Mouse (Mus musculus) forebrain, embryonic 13.5 days (tissue): ENCODE measurements around the gene Pmvk. TPM values are rescaled to one million over a fixed set of nuclear protein-coding genes. Genes with fewer than 3 reads are reported as not detected.
"Not testable (repeated sequence)": the region's sequence is repeated elsewhere in the genome, so short reads cannot be mapped to it uniquely, and the experiment has no call there.

ENCODE experiments used
- ATAC-seq: fragments of 200-750 bp; cut with Nextera tagmentation; 2 replicates; pipeline ENCODE4 v1.8.0; 2017
- H3K27ac ChIP-seq: fragments of 300-500 bp; sonication (generic); 2 replicates; pipeline ENCODE4 v1.5.1; 2015; ENCODE audit warnings: inconsistent platforms, mild to moderate bottlenecking, moderate library complexity
- H3K27me3 ChIP-seq: fragments of 300-500 bp; sonication (generic); 2 replicates; pipeline ENCODE4 v1.6.1; 2015; ENCODE audit warnings: mild to moderate bottlenecking, inconsistent platforms
- H3K36me3 ChIP-seq: fragments of 300-500 bp; sonication (generic); 2 replicates; pipeline ENCODE4 v1.6.1; 2015; ENCODE audit warnings: mild to moderate bottlenecking, inconsistent platforms; ENCODE audit not compliant: poor library complexity, severe bottlenecking
- H3K4me1 ChIP-seq: fragments of 300-500 bp; sonication (generic); 2 replicates; pipeline ENCODE4 v1.6.1; 2015; ENCODE audit warnings: inconsistent platforms
- H3K4me2 ChIP-seq: fragments of 300-500 bp; sonication (generic); 2 replicates; pipeline ENCODE4 v1.6.1; 2015; ENCODE audit warnings: inconsistent platforms, mild to moderate bottlenecking, moderate library complexity
- H3K4me3 ChIP-seq: fragments of 300-500 bp; sonication (generic); 2 replicates; pipeline ENCODE4 v1.5.1; 2015; ENCODE audit warnings: mild to moderate bottlenecking, inconsistent platforms
- H3K9ac ChIP-seq: fragments of 300-500 bp; sonication (generic); 2 replicates; pipeline ENCODE4 v1.6.1; 2015; ENCODE audit warnings: mild to moderate bottlenecking, inconsistent platforms
- H3K9me3 ChIP-seq: fragments of 300-500 bp; sonication (generic); replicated peaks from 2 replicates; pipeline ENCODE4 v1.6.1; 2016; ENCODE audit warnings: inconsistent platforms
- WGBS: fragments of 180-500 bp; shearing (Covaris S2); methylation state at CpG from one replicate; pipeline ENCODE4 v1.1.7; 2015; 5-methylcytosine and 5-hydroxymethylcytosine counted together
- polyA plus RNA-seq: library from polyadenylated mRNA; unstranded; fragments of >200 nt; fragmentation: Nextera tagmentation; extraction: Ambion mirVana; gene quantifications from 2 replicates; pipeline ENCODE4 v1.2.1, GENCODE M21; 2015

Pmvk gene
- polyA plus RNA-seq, 1 experiment from 2014 or later, result 73.3 TPM

DNA sequence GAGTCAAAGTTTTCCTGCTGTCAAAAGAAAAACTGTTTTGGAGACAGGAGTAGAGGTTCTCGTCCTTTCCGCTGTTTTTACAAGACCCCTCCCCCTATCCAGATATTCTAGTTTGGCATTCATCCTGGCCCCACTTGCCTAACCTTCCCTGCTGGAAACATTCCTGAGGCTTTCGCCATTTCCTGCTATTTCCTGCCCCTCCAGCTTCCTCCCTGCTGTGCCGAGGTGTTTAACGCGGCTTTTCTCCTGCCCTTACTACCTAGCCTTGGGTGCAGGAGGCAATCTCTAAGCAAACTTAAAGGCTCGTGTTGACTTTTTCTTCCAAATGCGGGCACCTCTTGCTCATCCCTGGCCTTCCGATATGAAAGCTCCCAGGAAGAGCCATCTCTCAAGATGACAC lies 34.8 kb upstream of the Pmvk start:
- WGBS, result 8% methylated on average over 9 of the region's 9 CpGs
- Histone ChIP-seq H3K4me2 (peak overlapping the region; percentile 91), H3K27me3 (no peaks in the 10 kb centered on the region), H3K4me3 (peak overlapping the region; percentile 62), H3K9me3 (no peaks in the 10 kb centered on the region), H3K36me3 (peaks cover 18% of the 10 kb centered on the region), H3K4me1 (peaks cover 49% of the 10 kb centered on the region), H3K9ac (peak overlapping the region; percentile 73), H3K27ac (peak overlapping the region; percentile 88)
- no peak for ATAC-seq

DNA sequence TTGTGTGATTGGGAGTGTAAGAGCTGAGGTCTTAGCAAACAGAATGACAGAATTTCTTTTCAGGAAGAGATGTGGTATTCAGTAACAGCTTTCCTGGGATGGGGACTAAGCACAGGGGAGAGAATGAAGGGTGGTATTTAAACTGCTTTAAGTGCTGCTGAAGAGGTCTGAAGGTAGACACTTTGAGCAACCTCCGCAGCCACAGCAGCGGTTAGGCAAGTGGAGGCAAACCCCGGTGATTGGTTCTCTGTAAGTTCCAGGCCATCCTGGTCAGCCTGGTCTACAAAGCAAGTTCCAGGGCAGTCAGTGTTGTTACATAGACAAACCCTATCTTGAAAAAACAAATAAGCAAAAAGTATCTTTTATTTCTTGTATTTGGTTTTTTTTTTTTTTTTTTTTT lies 34.4 kb upstream of the Pmvk start:
- Histone ChIP-seq H3K9me3 (no peaks in the 10 kb centered on the region), H3K9ac (peak overlapping the region; percentile 73), H3K4me2 (peak overlapping the region; percentile 91), H3K36me3 (peaks cover 14% of the 10 kb centered on the region), H3K27me3 (no peaks in the 10 kb centered on the region), H3K4me3 (peak overlapping the region; percentile 62), H3K27ac (peak overlapping the region; percentile 88; the same call in 1 of the 2 replicates), H3K4me1 (peaks cover 49% of the 10 kb centered on the region)
- 27% methylated on average over 3 of the region's 3 CpGs for WGBS
- ATAC-seq, result no peak

DNA sequence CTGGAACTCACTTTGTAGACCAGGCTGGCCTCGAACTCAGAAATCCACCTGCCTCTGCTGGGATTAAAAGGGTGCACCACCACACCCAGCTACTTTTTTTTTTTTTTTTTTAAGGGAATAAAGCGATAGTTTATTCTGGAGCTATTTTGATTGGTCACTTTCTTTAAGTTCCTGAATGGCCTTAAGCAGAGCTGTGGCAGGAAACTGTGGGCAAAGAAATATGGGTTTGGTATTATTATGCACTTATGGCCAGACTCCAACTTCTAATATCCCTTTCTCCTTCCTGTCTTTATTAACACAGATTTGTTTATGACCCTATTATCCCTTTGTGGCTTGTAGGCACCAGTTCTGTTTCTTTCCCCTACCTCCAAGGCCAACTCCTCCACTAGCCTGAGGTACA lies 33.9 kb upstream of the Pmvk start:
- H3K36me3 ChIP-seq, result peaks cover 9% of the 10 kb centered on the region
- H3K9ac ChIP-seq, result no peak overlapping the region
- no peaks in the 10 kb centered on the region for H3K27me3 ChIP-seq
- WGBS, result 65% methylated on average over 2 of the region's 2 CpGs
- peaks cover 49% of the 10 kb centered on the region for H3K4me1 ChIP-seq
- ATAC-seq, result no peak
- H3K27ac ChIP-seq, result no peak overlapping the region
- no peaks in the 10 kb centered on the region for H3K9me3 ChIP-seq
- H3K4me3 ChIP-seq, result no peak overlapping the region
- H3K4me2 ChIP-seq, result 0 out of 2 replicates have a peak overlapping the region, but pooled peaks have one; percentile 91

DNA sequence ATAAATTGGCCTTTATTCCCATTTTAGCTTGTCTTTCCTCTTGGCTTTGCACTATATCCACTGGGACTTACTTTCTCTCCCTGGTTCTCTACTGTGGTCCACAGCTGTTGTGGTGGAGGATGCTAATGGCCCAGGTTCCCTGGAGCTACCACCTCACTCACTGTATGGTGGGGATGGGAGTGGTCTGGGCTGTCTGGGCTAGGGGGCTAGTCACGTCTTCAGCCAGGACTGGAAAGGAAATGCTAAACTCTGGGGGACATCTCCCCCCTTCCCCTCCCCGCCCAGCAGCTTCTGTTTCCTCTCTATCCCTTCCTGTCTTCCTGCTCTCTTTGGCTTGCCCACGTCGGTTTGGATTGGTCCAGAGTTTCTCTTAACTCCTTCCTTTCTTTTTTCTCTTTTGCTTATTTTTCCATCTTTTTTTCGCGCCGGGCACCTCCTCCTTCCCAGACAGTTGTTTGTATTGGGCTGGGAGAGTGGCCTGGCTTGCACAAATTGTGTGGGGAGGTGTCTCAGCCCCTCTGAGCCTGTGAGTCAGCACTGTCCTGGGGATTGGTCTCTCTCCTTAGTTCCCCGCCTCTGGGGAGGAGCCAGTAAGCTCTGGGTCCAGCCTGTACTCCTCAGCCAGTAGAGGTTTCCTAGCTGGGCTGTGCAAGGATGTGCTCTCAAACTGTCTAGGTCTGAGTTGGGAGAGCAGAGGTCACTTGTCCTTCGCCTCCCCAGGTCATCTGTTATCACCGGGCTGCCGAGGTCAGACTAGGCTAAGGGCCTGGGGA lies 33.2 kb upstream of the Pmvk start:
- no peaks in the 10 kb centered on the region for H3K9me3 ChIP-seq
- 5% methylated on average over 11 of the region's 11 CpGs for WGBS
- ATAC-seq, result peak; percentile 36; the same call in 1 of the 2 replicates
- H3K9ac ChIP-seq, result peak overlapping the region; percentile 68
- peaks cover 46% of the 10 kb centered on the region for H3K4me1 ChIP-seq
- peaks cover 2% of the 10 kb centered on the region for H3K36me3 ChIP-seq
- no peaks in the 10 kb centered on the region for H3K27me3 ChIP-seq
- H3K27ac ChIP-seq, result no peak overlapping the region
- H3K4me3 ChIP-seq, result peak overlapping the region; percentile 34
- H3K4me2 ChIP-seq, result peak overlapping the region; percentile 91

DNA sequence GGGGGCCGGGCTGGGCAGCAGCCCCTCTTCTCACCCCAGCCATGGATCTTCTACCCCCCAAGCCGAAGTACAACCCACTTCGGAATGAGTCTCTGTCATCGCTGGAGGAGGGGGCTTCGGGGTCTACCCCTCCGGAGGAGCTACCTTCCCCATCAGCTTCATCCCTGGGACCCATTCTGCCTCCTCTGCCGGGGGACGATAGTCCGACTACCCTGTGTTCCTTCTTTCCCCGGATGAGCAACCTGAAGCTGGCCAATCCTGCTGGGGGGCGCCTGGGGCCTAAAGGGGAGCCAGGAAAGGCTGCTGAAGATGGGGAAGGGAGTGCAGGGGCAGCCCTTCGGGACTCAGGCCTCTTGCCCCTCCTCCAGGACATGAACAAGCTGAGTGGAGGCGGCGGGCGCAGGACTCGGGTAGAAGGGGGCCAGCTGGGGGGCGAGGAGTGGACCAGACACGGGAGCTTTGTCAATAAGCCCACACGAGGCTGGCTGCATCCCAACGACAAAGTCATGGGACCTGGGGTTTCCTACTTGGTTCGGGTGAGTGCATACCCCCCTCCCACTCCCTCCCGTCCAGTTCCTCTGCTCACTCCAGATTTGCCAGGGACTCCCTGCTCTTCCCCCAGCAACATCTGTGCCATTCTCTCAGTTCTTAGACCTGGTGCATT lies 32.4 kb upstream of the Pmvk start:
- 8% methylated on average over 20 of the region's 22 CpGs for WGBS
- Histone ChIP-seq H3K4me3 (peak overlapping the region; percentile 34), H3K36me3 (peaks cover 5% of the 10 kb centered on the region; the same call in 1 of the 2 replicates), H3K27ac (no peak overlapping the region), H3K27me3 (no peaks in the 10 kb centered on the region), H3K9ac (peak overlapping the region; percentile 68), H3K4me1 (peaks cover 38% of the 10 kb centered on the region), H3K9me3 (no peaks in the 10 kb centered on the region), H3K4me2 (peak overlapping the region; percentile 91)
- no peak for ATAC-seq

DNA sequence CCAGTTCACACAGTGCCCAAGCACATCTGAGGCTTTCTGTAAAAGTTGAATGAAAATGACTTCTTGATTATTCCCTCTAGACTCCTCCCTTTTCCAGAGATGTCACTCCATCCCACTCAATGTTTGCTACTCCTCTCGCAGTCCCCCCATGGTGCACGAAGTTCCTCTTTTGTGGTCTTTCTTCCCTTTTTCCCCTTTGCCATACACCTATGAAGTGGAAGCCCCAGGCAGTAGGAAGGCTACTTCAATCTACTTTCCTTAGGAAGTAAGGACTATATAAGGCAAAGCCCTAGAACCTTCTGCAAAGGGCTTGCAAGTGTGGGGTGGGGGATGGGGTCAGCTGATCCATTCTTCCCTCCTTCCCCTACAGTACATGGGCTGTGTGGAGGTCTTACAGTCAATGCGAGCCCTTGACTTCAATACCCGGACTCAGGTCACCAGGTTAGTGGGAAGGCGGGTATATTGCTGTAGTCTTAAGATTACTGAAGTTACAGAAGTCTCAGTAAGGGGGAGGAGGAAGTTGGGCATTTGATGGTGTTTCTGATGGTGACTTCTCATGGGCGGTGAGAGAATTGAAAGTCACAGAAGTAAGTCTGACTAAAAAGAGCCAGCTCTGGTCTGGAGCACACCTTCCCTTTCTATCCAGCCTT lies 31.7 kb upstream of the Pmvk start:
- peak overlapping the region; percentile 91 for H3K4me2 ChIP-seq
- peaks cover 13% of the 10 kb centered on the region for H3K36me3 ChIP-seq
- H3K9me3 ChIP-seq, result no peaks in the 10 kb centered on the region
- no peak for ATAC-seq
- no peaks in the 10 kb centered on the region for H3K27me3 ChIP-seq
- H3K4me1 ChIP-seq, result peaks cover 32% of the 10 kb centered on the region
- WGBS, result 74% methylated on average over 6 of the region's 6 CpGs
- H3K9ac ChIP-seq, result no peak overlapping the region
- H3K4me3 ChIP-seq, result no peak overlapping the region
- H3K27ac ChIP-seq, result no peak overlapping the region

DNA sequence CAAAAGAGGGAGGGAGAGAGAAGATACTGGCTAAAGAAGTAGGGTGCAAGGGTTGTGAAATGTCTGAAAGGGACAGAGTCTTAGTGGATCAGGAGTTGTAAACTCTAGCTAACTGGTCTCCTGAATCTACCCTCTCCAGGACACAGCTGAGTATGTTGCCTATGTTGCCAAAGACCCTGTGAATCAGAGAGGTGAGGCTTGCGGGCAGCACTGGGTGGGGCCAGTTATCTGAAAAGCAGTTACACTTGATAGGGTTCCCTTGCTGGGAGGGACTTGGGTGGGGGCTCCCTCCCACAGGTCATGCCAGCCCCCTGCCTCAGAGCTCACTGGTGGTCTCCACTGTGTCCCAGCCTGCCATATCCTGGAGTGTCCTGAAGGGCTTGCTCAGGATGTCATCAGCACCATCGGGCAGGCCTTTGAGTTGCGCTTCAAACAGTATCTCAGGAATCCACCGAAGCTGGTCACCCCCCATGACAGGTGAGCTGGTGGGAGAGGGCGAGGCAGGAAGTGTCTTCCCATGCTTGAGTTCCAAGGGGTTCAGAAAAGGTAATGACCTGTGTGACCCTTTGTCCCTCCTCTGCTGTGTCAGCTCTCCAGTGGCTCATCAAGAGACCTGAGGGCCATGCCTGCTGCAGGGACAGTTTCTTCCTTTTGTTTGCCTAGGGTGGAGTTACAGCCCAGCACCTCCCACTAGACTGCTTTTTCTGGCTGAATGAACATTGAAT lies 29.8 kb upstream of the Pmvk start:
- Histone ChIP-seq H3K4me3 (no peak overlapping the region), H3K36me3 (peaks cover 19% of the 10 kb centered on the region), H3K4me2 (no peak overlapping the region), H3K9me3 (no peaks in the 10 kb centered on the region), H3K9ac (no peak overlapping the region), H3K4me1 (peaks cover 25% of the 10 kb centered on the region), H3K27me3 (no peaks in the 10 kb centered on the region), H3K27ac (no peak overlapping the region)
- no peak for ATAC-seq
- WGBS, result 87% methylated on average over 5 of the region's 5 CpGs

DNA sequence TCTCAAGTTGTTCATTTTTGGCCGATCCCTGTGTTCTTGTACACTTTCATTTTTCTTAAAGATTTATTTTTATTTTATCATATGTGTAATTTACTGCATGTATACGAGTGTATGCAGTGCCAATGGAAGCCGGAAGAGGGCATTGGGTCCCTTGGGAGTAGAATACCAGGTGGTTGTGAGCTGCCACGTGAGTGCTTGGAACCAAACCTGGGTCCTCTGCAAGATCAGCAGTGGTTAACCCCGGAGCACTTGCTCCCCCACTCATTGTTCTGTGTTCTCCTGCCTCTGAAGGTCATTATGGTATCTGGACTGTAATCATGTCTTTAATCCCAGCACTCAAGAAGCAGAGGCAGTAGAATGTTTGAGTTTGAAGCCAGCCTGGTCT lies 29.2 kb upstream of the Pmvk start:
- Histone ChIP-seq H3K4me1 (peaks cover 20% of the 10 kb centered on the region), H3K9ac (no peak overlapping the region), H3K9me3 (no peaks in the 10 kb centered on the region), H3K27me3 (no peaks in the 10 kb centered on the region), H3K4me3 (no peak overlapping the region), H3K36me3 (peaks cover 19% of the 10 kb centered on the region), H3K27ac (no peak overlapping the region), H3K4me2 (no peak overlapping the region)
- 90% methylated on average over 5 of the region's 5 CpGs for WGBS
- ATAC-seq, result no peak

DNA sequence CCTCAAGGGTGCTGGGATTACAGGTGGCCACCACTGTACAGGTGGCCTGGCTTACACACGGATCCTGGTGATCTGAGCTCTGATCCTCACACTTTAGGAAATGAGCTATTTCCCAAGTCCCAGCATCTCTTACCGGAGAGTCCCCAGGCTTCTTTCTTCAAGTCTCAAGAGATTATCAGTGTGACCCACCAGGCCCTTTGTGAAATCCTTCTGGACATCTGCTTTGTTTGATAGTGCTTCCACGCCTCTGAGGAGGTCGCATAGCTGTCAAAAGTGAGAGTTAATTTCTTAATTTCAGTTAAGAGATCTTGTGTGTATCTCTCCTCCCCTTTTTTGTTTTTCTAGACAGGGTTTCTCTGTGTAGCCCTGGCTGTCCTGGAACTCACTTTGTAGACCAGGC lies 28.5 kb upstream of the Pmvk start:
- Histone ChIP-seq H3K36me3 (peaks cover 19% of the 10 kb centered on the region), H3K9me3 (no peaks in the 10 kb centered on the region), H3K4me3 (no peak overlapping the region), H3K27ac (no peak overlapping the region), H3K9ac (no peak overlapping the region), H3K27me3 (no peaks in the 10 kb centered on the region), H3K4me1 (peaks cover 18% of the 10 kb centered on the region), H3K4me2 (no peak overlapping the region)
- 93% methylated on average over 4 of the region's 4 CpGs for WGBS
- ATAC-seq, result no peak

DNA sequence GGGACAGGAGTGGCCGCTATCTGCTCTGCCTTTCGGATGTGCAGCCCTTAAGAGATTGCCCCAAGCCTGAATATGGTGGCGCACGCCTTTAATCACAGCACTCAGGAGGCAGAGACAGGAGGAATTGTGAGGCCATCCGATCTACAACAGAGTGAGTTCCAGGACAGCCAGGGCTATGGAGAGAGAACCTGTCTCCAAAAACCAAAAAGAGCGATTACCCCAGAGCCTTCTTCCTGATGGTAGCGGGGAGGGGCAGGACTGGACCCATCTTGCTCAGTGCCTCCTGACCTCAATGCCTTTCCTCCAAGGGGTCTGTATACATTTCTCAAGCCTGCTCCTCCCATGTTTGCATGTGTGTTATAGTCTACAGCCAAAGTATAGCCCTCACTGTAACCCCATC lies 25.3 kb upstream of the Pmvk start:
- ATAC-seq, H3K9me3 ChIP-seq, H3K9ac ChIP-seq, H3K27ac ChIP-seq, H3K4me2 ChIP-seq, H3K27me3 ChIP-seq, H3K4me3 ChIP-seq: not testable (repeated sequence)
- WGBS, result 90% methylated on average over 7 of the region's 7 CpGs
- Histone ChIP-seq H3K4me1 (peaks cover 18% of the 10 kb centered on the region), H3K36me3 (peaks cover 38% of the 10 kb centered on the region)

DNA sequence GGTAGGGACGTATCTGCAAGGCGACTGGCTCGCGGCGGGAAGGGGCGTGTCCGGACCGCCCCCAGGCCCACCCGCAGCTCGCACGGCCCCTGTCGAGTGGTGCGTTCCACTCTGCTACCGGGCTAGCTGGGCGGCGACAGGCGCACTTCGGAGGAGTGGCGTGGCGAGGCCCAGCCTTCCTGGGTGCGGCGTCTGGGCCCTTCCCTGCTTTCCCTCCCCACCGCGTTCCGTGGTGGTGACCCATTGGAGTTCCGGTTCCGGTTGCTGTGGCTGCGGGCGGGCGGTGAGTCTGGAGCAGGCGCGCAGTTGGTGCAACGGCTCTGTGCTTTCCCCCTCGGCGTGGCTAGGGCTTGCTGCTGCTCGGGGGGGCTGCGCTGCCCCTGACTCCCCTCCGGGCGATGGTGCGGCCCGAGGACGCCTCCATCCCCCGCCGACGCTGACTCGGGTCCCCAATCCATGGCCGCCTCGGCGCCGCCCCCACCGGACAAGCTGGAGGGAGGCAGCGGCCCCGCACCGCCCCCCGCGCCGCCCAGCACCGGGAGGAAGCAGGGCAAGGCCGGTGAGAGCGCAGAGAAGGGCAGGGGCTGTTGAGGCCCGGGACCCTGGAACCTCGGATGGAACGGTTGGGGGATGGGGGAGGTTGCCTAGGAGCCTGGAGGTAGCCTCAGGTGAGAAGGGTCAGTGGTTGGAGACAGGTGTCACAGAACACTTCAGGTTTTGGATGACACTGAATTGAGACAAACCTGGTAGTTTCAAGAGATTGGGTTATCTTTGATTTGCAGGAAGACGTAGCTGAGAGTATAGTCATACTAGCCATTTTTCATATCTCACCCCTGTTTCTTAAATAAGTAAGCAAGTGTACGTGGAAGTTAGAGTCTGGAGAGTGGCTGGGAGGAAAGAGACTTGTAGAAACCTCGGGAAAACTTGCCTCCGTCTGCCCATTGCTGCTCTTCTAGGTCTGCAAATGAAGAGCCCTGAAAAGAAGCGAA lies 23.9 kb upstream of the Pmvk start, which contains the start of gene Pygo2:
Pygo2 (plus strand) TSS at position 44 of the 989 bp plus-strand sequence.
- Histone ChIP-seq H3K9me3 (no peaks in the 10 kb centered on the region), H3K4me1 (peaks cover 30% of the 10 kb centered on the region), H3K27me3 (no peaks in the 10 kb centered on the region), H3K27ac (peak within 1 kb of the TSS; percentile 81), H3K4me3 (peak within 1 kb of the TSS; percentile 100), H3K36me3 (peaks cover 46% of the 10 kb centered on the region), H3K4me2 (peak within 1 kb of the TSS; percentile 94), H3K9ac (peak within 1 kb of the TSS; percentile 97)
- ATAC-seq, result peak; percentile 98
- WGBS, result 2% methylated on average over 66 of the region's 68 CpGs
